Mouse (Mus musculus) cortical plate, adult 2 months (tissue): ENCODE data around the gene Olfr71.

ENCODE experiments used
- CTCF ChIP-seq: fragments of 200-500 bp; IDR thresholded peaks from 2 replicates; pipeline ENCODE4 v1.5.1; 2011; ENCODE audit warnings: mild to moderate bottlenecking, control low read depth, low read length; ENCODE audit not compliant: insufficient read depth; ENCODE audit errors: extremely low read depth
- POLR2A ChIP-seq: fragments of 200-500 bp; IDR thresholded peaks from 2 replicates; pipeline ENCODE4 v1.6.1; 2011; ENCODE audit warnings: mild to moderate bottlenecking, low read length, control low read depth; ENCODE audit not compliant: insufficient read depth; ENCODE audit errors: extremely low read depth

DNA sequence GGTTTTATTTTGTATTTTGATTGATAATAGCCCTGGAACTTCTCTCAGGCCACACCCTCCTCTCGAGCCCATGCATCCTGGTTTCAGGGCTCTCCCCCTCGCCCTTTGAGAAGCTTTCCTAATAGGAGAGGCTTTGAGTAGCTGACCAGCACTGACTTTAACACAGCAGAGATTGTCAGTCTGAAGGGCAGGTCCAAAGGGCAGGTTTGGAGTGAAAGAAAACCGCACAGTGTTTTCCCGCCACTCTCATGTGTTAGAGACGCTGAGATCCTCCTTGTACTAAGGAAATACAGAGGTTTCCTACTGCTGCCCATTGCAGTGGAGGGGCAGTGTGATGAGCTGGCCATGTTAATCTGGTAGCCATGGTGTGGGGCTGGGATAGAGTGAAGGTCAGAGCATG lies 35.1 kb downstream of the Olfr71 start:
- TF ChIP-seq POLR2A: no peak
- no peak for TF ChIP-seq CTCF
